Mouse (Mus musculus): ENCODE results near the gene Ppp2r2d. TPM values are rescaled to one million over a fixed set of nuclear protein-coding genes. Genes with fewer than 3 reads are reported as not detected.

Ppp2r2d gene
- polyA plus RNA-seq, 1 experiment from 2014 or later = 100 TPM

GRCm38 (mm10) chr7:138850083-138850482 lies 4.2 kb downstream of the Ppp2r2d start:
- no peaks in the 10 kb centered on the region for H3K27me3 ChIP-seq (ENCODE audit: control insufficient read depth, insufficient read depth, low read length)
- no peak for DNase-seq
- H3K27ac ChIP-seq (replicated peaks; ENCODE audit: low read depth, low read length) = no peak overlapping the region
- ATAC-seq (ENCODE audit: low FRiP score, low TSS enrichment) = no peak
- no peaks in the 10 kb centered on the region for H3K9me3 ChIP-seq (ENCODE audit: control insufficient read depth, low read length)
- no peak overlapping the region for H3K9ac ChIP-seq (replicated peaks; ENCODE audit: low read length)
- H3K4me2 ChIP-seq (ENCODE audit: low read length) = no peak overlapping the region
- H3K4me1 ChIP-seq (ENCODE audit: control insufficient read depth, insufficient read depth, low read length) = peaks cover 27% of the 10 kb centered on the region
- H3K4me3 ChIP-seq (replicated peaks; ENCODE audit: low read depth, low read length) = no peak overlapping the region
- H3K36me3 ChIP-seq (ENCODE audit: control insufficient read depth, insufficient read depth, low read length) = peaks cover 43% of the 10 kb centered on the region

- Histone ChIP-seq H3K4me1 (ENCODE audit: control insufficient read depth, insufficient read depth, low read length) (peaks cover 9% of the 10 kb centered on the region), H3K27ac (replicated peaks; ENCODE audit: low read depth, low read length) (no peak overlapping the region), H3K9me3 (ENCODE audit: control insufficient read depth, low read length) (no peaks in the 10 kb centered on the region), H3K27me3 (ENCODE audit: control insufficient read depth, insufficient read depth, low read length) (no peaks in the 10 kb centered on the region), H3K4me3 (replicated peaks; ENCODE audit: low read depth, low read length) (no peak overlapping the region), H3K9ac (replicated peaks; ENCODE audit: low read length) (no peak overlapping the region), H3K36me3 (ENCODE audit: control insufficient read depth, insufficient read depth, low read length) (peaks cover 55% of the 10 kb centered on the region), H3K4me2 (ENCODE audit: low read length) (no peak overlapping the region)
- WGBS = 93% methylated on average over 4 of the region's 4 CpGs
- no peak for ATAC-seq (ENCODE audit: low FRiP score, low TSS enrichment)
- no peak for DNase-seq
Observed at GRCm38 (mm10) chr7:138853417-138854031, 7.6 kb downstream of the Ppp2r2d start.

GRCm38 (mm10) chr7:138854201-138854600 lies 8.3 kb downstream of the Ppp2r2d start:
- no peak for ATAC-seq (ENCODE audit: low FRiP score, low TSS enrichment)

GRCm38 (mm10) chr7:138856670-138857069 lies 10.8 kb downstream of the Ppp2r2d start:
- Histone ChIP-seq H3K27me3 (ENCODE audit: control insufficient read depth, insufficient read depth, low read length) (no peaks in the 10 kb centered on the region), H3K27ac (replicated peaks; ENCODE audit: low read depth, low read length) (no peak overlapping the region), H3K4me1 (ENCODE audit: control insufficient read depth, insufficient read depth, low read length) (no peaks in the 10 kb centered on the region), H3K9me3 (ENCODE audit: control insufficient read depth, low read length) (no peaks in the 10 kb centered on the region), H3K36me3 (ENCODE audit: control insufficient read depth, insufficient read depth, low read length) (peaks cover 48% of the 10 kb centered on the region), H3K4me2 (ENCODE audit: low read length) (no peak overlapping the region), H3K9ac (replicated peaks; ENCODE audit: low read length) (no peak overlapping the region), H3K4me3 (replicated peaks; ENCODE audit: low read depth, low read length) (no peak overlapping the region)
- DNase-seq (no peak), ATAC-seq (ENCODE audit: low FRiP score, low TSS enrichment) (no peak)
- WGBS = 59% methylated on average over 2 of the region's 2 CpGs

More at GRCm38 (mm10) chr7:138854201-138854600, 8.3 kb downstream of the Ppp2r2d start:
- WGBS = over 99% methylated on average over 2 of the region's 2 CpGs
- DNase-seq = no peak
- no peaks in the 10 kb centered on the region for H3K9me3 ChIP-seq (ENCODE audit: control insufficient read depth, low read length)
- H3K27me3 ChIP-seq (ENCODE audit: control insufficient read depth, insufficient read depth, low read length) = no peaks in the 10 kb centered on the region
- peaks cover 55% of the 10 kb centered on the region for H3K36me3 ChIP-seq (ENCODE audit: control insufficient read depth, insufficient read depth, low read length)
- H3K4me2 ChIP-seq (ENCODE audit: low read length) = no peak overlapping the region
- no peak overlapping the region for H3K9ac ChIP-seq (replicated peaks; ENCODE audit: low read length)
- peaks cover 5% of the 10 kb centered on the region; the same call in 1 of the 2 replicates for H3K4me1 ChIP-seq (ENCODE audit: control insufficient read depth, insufficient read depth, low read length)
- no peak overlapping the region for H3K4me3 ChIP-seq (replicated peaks; ENCODE audit: low read depth, low read length)
- H3K27ac ChIP-seq (replicated peaks; ENCODE audit: low read depth, low read length) = no peak overlapping the region

GRCm38 (mm10) chr7:138863950-138864572 lies 18.2 kb downstream of the Ppp2r2d start:
- ATAC-seq (ENCODE audit: low FRiP score, low TSS enrichment) (no peak), DNase-seq (no peak)
- Histone ChIP-seq H3K9ac (replicated peaks; ENCODE audit: low read length) (no peak overlapping the region), H3K4me1 (ENCODE audit: control insufficient read depth, insufficient read depth, low read length) (no peaks in the 10 kb centered on the region), H3K4me3 (replicated peaks; ENCODE audit: low read depth, low read length) (no peak overlapping the region), H3K9me3 (ENCODE audit: control insufficient read depth, low read length) (no peaks in the 10 kb centered on the region), H3K4me2 (ENCODE audit: low read length) (no peak overlapping the region), H3K27me3 (ENCODE audit: control insufficient read depth, insufficient read depth, low read length) (no peaks in the 10 kb centered on the region), H3K36me3 (ENCODE audit: control insufficient read depth, insufficient read depth, low read length) (peaks cover 30% of the 10 kb centered on the region), H3K27ac (replicated peaks; ENCODE audit: low read depth, low read length) (no peak overlapping the region)
- 92% methylated on average over 3 of the region's 3 CpGs for WGBS

- Histone ChIP-seq H3K9ac (replicated peaks; ENCODE audit: low read length) (no peak overlapping the region), H3K4me3 (replicated peaks; ENCODE audit: low read depth, low read length) (no peak overlapping the region), H3K9me3 (ENCODE audit: control insufficient read depth, low read length) (no peaks in the 10 kb centered on the region), H3K36me3 (ENCODE audit: control insufficient read depth, insufficient read depth, low read length) (peaks cover 38% of the 10 kb centered on the region), H3K27ac (replicated peaks; ENCODE audit: low read depth, low read length) (no peak overlapping the region), H3K4me2 (ENCODE audit: low read length) (no peak overlapping the region), H3K4me1 (ENCODE audit: control insufficient read depth, insufficient read depth, low read length) (no peaks in the 10 kb centered on the region), H3K27me3 (ENCODE audit: control insufficient read depth, insufficient read depth, low read length) (no peaks in the 10 kb centered on the region)
- 97% methylated on average over 1 of the region's 1 CpGs for WGBS
- ATAC-seq (ENCODE audit: low FRiP score, low TSS enrichment) (no peak), DNase-seq (no peak)
Observed at GRCm38 (mm10) chr7:138864776-138865175, 18.9 kb downstream of the Ppp2r2d start.

GRCm38 (mm10) chr7:138867286-138867685 lies 21.4 kb downstream of the Ppp2r2d start:
- no peak for ATAC-seq (ENCODE audit: low FRiP score, low TSS enrichment)

GRCm38 (mm10) chr7:138868316-138868715 lies 22.4 kb downstream of the Ppp2r2d start:
- Histone ChIP-seq H3K9ac (replicated peaks; ENCODE audit: low read length) (no peak overlapping the region), H3K9me3 (ENCODE audit: control insufficient read depth, low read length) (no peaks in the 10 kb centered on the region), H3K27me3 (ENCODE audit: control insufficient read depth, insufficient read depth, low read length) (no peaks in the 10 kb centered on the region), H3K27ac (replicated peaks; ENCODE audit: low read depth, low read length) (no peak overlapping the region), H3K36me3 (ENCODE audit: control insufficient read depth, insufficient read depth, low read length) (peaks cover 58% of the 10 kb centered on the region), H3K4me1 (ENCODE audit: control insufficient read depth, insufficient read depth, low read length) (no peaks in the 10 kb centered on the region), H3K4me3 (replicated peaks; ENCODE audit: low read depth, low read length) (no peak overlapping the region), H3K4me2 (ENCODE audit: low read length) (no peak overlapping the region)
- ATAC-seq (ENCODE audit: low FRiP score, low TSS enrichment) (no peak), DNase-seq (no peak)
- WGBS = 94% methylated on average over 4 of the region's 4 CpGs

More at GRCm38 (mm10) chr7:138867286-138867685, 21.4 kb downstream of the Ppp2r2d start:
- H3K27ac ChIP-seq (replicated peaks; ENCODE audit: low read depth, low read length) = no peak overlapping the region
- H3K4me2 ChIP-seq (ENCODE audit: low read length) = no peak overlapping the region
- H3K9ac ChIP-seq (replicated peaks; ENCODE audit: low read length) = no peak overlapping the region
- no peaks in the 10 kb centered on the region for H3K27me3 ChIP-seq (ENCODE audit: control insufficient read depth, insufficient read depth, low read length)
- DNase-seq = no peak
- no peak overlapping the region for H3K4me3 ChIP-seq (replicated peaks; ENCODE audit: low read depth, low read length)
- no peaks in the 10 kb centered on the region for H3K4me1 ChIP-seq (ENCODE audit: control insufficient read depth, insufficient read depth, low read length)
- WGBS = 86% methylated on average over 6 of the region's 6 CpGs
- H3K9me3 ChIP-seq (ENCODE audit: control insufficient read depth, low read length) = no peaks in the 10 kb centered on the region
- peaks cover 55% of the 10 kb centered on the region for H3K36me3 ChIP-seq (ENCODE audit: control insufficient read depth, insufficient read depth, low read length)

- no peak for ATAC-seq (ENCODE audit: low FRiP score, low TSS enrichment)
- Histone ChIP-seq H3K36me3 (ENCODE audit: control insufficient read depth, insufficient read depth, low read length) (peaks cover 97% of the 10 kb centered on the region), H3K9me3 (ENCODE audit: control insufficient read depth, low read length) (no peaks in the 10 kb centered on the region), H3K4me3 (replicated peaks; ENCODE audit: low read depth, low read length) (no peak overlapping the region), H3K9ac (replicated peaks; ENCODE audit: low read length) (no peak overlapping the region), H3K27ac (replicated peaks; ENCODE audit: low read depth, low read length) (no peak overlapping the region), H3K4me2 (ENCODE audit: low read length) (no peak overlapping the region), H3K27me3 (ENCODE audit: control insufficient read depth, insufficient read depth, low read length) (no peaks in the 10 kb centered on the region), H3K4me1 (ENCODE audit: control insufficient read depth, insufficient read depth, low read length) (no peaks in the 10 kb centered on the region)
- no peak for DNase-seq
- 92% methylated on average over 3 of the region's 3 CpGs for WGBS
Observed at GRCm38 (mm10) chr7:138872956-138873355, 27.1 kb downstream of the Ppp2r2d start.
